Mouse (Mus musculus) CH12.LX (cell line): ENCODE results near the gene Ptprm. TPM values are rescaled to one million over a fixed set of nuclear protein-coding genes. Genes with fewer than 3 reads are reported as not detected.

ENCODE experiments used
- DNase-seq: peaks from one replicate; pipeline ENCODE4 v3.0.0-alpha.2; 2013; ENCODE audit errors: extremely low read depth
- H3K27ac ChIP-seq: 2 replicates; pipeline ENCODE4 v1.5.1; 2012; ENCODE audit warnings: low read depth, mild to moderate bottlenecking, control low read depth, moderate library complexity; ENCODE audit not compliant: insufficient read depth
- H3K27me3 ChIP-seq: replicated peaks from 2 replicates; pipeline ENCODE3; 2012; ENCODE audit warnings: inconsistent platforms
- H3K36me3 ChIP-seq, 2 experiments: replicated peaks in 1 of 2; 2 replicates each; pipeline versions ENCODE3 to v1.6.1; 2012; ENCODE audit warnings: inconsistent platforms in 1 of 2, low read length in 1 of 2, mild to moderate bottlenecking in 1 of 2, mixed read lengths in 1 of 2, moderate library complexity in 1 of 2; ENCODE audit not compliant: control insufficient read depth in 1 of 2, insufficient read depth in 1 of 2
- H3K4me1 ChIP-seq, 2 experiments: 2 replicates each; pipeline ENCODE4 v1.6.1; 2012; ENCODE audit warnings: inconsistent platforms in 1 of 2, moderate library complexity in 1 of 2; ENCODE audit not compliant: insufficient read depth in 2 of 2, control insufficient read depth in 1 of 2
- H3K4me2 ChIP-seq: 2 replicates; pipeline ENCODE4 v1.6.1; 2012; ENCODE audit warnings: low read depth, mild to moderate bottlenecking, control low read depth; ENCODE audit not compliant: poor library complexity, insufficient read depth, severe bottlenecking
- H3K4me3 ChIP-seq, 3 experiments: fragments of 150-350 bp in 1 of 3; sonication (generic) in 1 of 3; replicated peaks in 1 of 3; 2 replicates each; pipeline versions ENCODE3 to v1.5.1; 2011 to 2012; ENCODE audit warnings: low read depth in 2 of 3, low read length in 2 of 3, mild to moderate bottlenecking in 2 of 3, moderate library complexity in 2 of 3, control low read depth in 1 of 3, improper control_type of control experiment in 1 of 3, inconsistent platforms in 1 of 3, mixed read lengths in 1 of 3; ENCODE audit not compliant: poor library complexity in 1 of 3
- H3K79me2 ChIP-seq: replicated peaks from 2 replicates; pipeline ENCODE4 v1.6.1; 2012; ENCODE audit warnings: mild to moderate bottlenecking, moderate library complexity; ENCODE audit not compliant: control insufficient read depth, poor library complexity, insufficient read depth, severe bottlenecking; ENCODE audit errors: extremely low read depth
- H3K9ac ChIP-seq: 2 replicates; pipeline ENCODE4 v1.6.1; 2012; ENCODE audit warnings: low read depth, mild to moderate bottlenecking, control low read depth, moderate library complexity; ENCODE audit not compliant: insufficient read depth
- H3K9me3 ChIP-seq: replicated peaks from 2 replicates; pipeline ENCODE3; 2012; ENCODE audit warnings: low read length, inconsistent platforms, mixed read lengths
- CHD1 ChIP-seq: IDR thresholded peaks from 2 replicates; pipeline ENCODE4 v1.6.1; 2012; ENCODE audit warnings: low read depth, low read length, improper control_type of control experiment, inconsistent platforms
- CHD2 ChIP-seq: IDR thresholded peaks from 2 replicates; pipeline ENCODE4 v1.6.1; 2011; ENCODE audit warnings: low read length, improper control_type of control experiment
- E2F4 ChIP-seq: IDR thresholded peaks from 2 replicates; pipeline ENCODE4 v1.6.1; 2011; ENCODE audit warnings: low read depth, low read length, improper control_type of control experiment; ENCODE audit not compliant: insufficient replicate concordance
- ELF1 ChIP-seq: IDR thresholded peaks from 2 replicates; pipeline ENCODE4 v1.6.1; 2014; ENCODE audit warnings: low read depth, mild to moderate bottlenecking, inconsistent platforms, low read length, improper control_type of control experiment
- EP300 ChIP-seq: IDR thresholded peaks from 2 replicates; pipeline ENCODE4 v1.6.1; 2011; ENCODE audit warnings: low read length, improper control_type of control experiment
- HCFC1 ChIP-seq: IDR thresholded peaks from 2 replicates; pipeline ENCODE4 v1.6.1; 2012; ENCODE audit warnings: low read depth, mild to moderate bottlenecking, inconsistent platforms, low read length, improper control_type of control experiment
- IRF4 ChIP-seq: IDR thresholded peaks from 2 replicates; pipeline ENCODE4 v1.6.1; 2014; ENCODE audit warnings: low read depth, mild to moderate bottlenecking, inconsistent platforms, low read length, improper control_type of control experiment
- JUND ChIP-seq: conservative IDR thresholded peaks from 2 replicates; pipeline ENCODE4 v1.6.1; 2011; ENCODE audit warnings: low read depth, low read length, improper control_type of control experiment
- MAFK ChIP-seq: IDR thresholded peaks from 2 replicates; pipeline ENCODE4 v1.6.1; 2011; ENCODE audit warnings: low read length, improper control_type of control experiment; ENCODE audit not compliant: insufficient replicate concordance
- MAZ ChIP-seq: IDR thresholded peaks from 2 replicates; pipeline ENCODE4 v1.6.1; 2012; ENCODE audit warnings: low read depth, mild to moderate bottlenecking, inconsistent platforms, low read length, improper control_type of control experiment, moderate library complexity
- MEF2A ChIP-seq: IDR thresholded peaks from 2 replicates; pipeline ENCODE4 v1.6.1; 2014; ENCODE audit warnings: low read depth, mild to moderate bottlenecking, inconsistent platforms, low read length, improper control_type of control experiment, borderline replicate concordance
- MYC ChIP-seq: IDR thresholded peaks from 2 replicates; pipeline ENCODE4 v1.6.1; 2011; ENCODE audit warnings: low read depth, mild to moderate bottlenecking, improper control_type of control experiment, low read length
- NRF1 ChIP-seq: IDR thresholded peaks from 2 replicates; pipeline ENCODE4 v1.6.1; 2014; ENCODE audit warnings: low read depth, mild to moderate bottlenecking, inconsistent platforms, low read length, improper control_type of control experiment, moderate library complexity
- POLR2AphosphoS2 ChIP-seq: IDR thresholded peaks from 2 replicates; pipeline ENCODE4 v1.6.1; 2011; ENCODE audit warnings: low read depth, low read length, improper control_type of control experiment
- RCOR1 ChIP-seq: conservative IDR thresholded peaks from 2 replicates; pipeline ENCODE4 v1.6.1; 2012; ENCODE audit warnings: low read depth, mild to moderate bottlenecking, inconsistent platforms, low read length, improper control_type of control experiment
- SIN3A ChIP-seq: IDR thresholded peaks from 2 replicates; pipeline ENCODE4 v1.6.1; 2012; ENCODE audit warnings: low read length, improper control_type of control experiment, inconsistent platforms
- SMC3 ChIP-seq: IDR thresholded peaks from 2 replicates; pipeline ENCODE4 v1.6.1; 2011; ENCODE audit warnings: low read depth, low read length, improper control_type of control experiment
- TBP ChIP-seq: conservative IDR thresholded peaks from 2 replicates; pipeline ENCODE4 v1.6.1; 2011; ENCODE audit warnings: low read depth, low read length, improper control_type of control experiment
- UBTF ChIP-seq: IDR thresholded peaks from 2 replicates; pipeline ENCODE4 v1.6.1; 2012; ENCODE audit warnings: low read depth, mild to moderate bottlenecking, inconsistent platforms, low read length, improper control_type of control experiment, moderate library complexity
- USF1 ChIP-seq: IDR thresholded peaks from 2 replicates; pipeline ENCODE4 v1.6.1; 2014; ENCODE audit warnings: low read depth, mild to moderate bottlenecking, inconsistent platforms, low read length, improper control_type of control experiment
- ZKSCAN1 ChIP-seq: IDR thresholded peaks from 2 replicates; pipeline ENCODE4 v1.6.1; 2012; ENCODE audit warnings: low read depth, inconsistent platforms, low read length, improper control_type of control experiment, borderline replicate concordance
- ZMIZ1 ChIP-seq: IDR thresholded peaks from 2 replicates; pipeline ENCODE4 v1.6.1; 2012; ENCODE audit warnings: low read depth, mild to moderate bottlenecking, inconsistent platforms, low read length, improper control_type of control experiment
- ZNF384 ChIP-seq: IDR thresholded peaks from 2 replicates; pipeline ENCODE4 v1.6.1; 2012; ENCODE audit warnings: low read depth, low read length, improper control_type of control experiment, inconsistent platforms
- dilution Hi-C: fragments of 300-500 bp; cut with MboI; formaldehyde crosslinking; loops from 2 replicates; pipeline ENCODE4 v1.14.3; 2020; ENCODE audit warnings: low sequenced_read_pairs; ENCODE audit not compliant: extremely low pct_unique_long_range_greater_than_20kb, extremely low pct_ligation_motif_present
- in situ Hi-C: fragments of 300-500 bp; cut with MboI; formaldehyde crosslinking; loops from 3 replicates; pipeline ENCODE4 v1.14.3; 2019; ENCODE audit warnings: low sequenced_read_pairs, low pct_ligation_motif_present, low pct_unique_long_range_greater_than_20kb, mixed read lengths
- polyA plus RNA-seq: library from polyadenylated mRNA; unstranded; fragments of >175 nt; gene quantifications from 2 replicates; pipeline ENCODE4 v1.2.1, GENCODE M21; 2012; ENCODE audit warnings: low read depth; ENCODE audit not compliant: insufficient read length
- total RNA-seq, 2 experiments: library from RNA; depleted of rRNA; stranded (reverse); fragments of 300-350 nt in 1 of 2; fragments of >200 nt in 1 of 2; gene quantifications; 2 replicates each; pipeline ENCODE4 v1.2.3; 2012 to 2014

The Ptprm gene
- total and polyA plus RNA-seq, 3 experiments: not detected

- Histone ChIP-seq H3K9me3 (peaks cover 77% of the 10 kb centered on the region), H3K4me1 (no peaks in the 10 kb centered on the region)
- dilution Hi-C loops: no loop called here
Measured at GRCm38 (mm10) chr17:67133440-67134103, 220.7 kb downstream of the Ptprm start.

DNA sequence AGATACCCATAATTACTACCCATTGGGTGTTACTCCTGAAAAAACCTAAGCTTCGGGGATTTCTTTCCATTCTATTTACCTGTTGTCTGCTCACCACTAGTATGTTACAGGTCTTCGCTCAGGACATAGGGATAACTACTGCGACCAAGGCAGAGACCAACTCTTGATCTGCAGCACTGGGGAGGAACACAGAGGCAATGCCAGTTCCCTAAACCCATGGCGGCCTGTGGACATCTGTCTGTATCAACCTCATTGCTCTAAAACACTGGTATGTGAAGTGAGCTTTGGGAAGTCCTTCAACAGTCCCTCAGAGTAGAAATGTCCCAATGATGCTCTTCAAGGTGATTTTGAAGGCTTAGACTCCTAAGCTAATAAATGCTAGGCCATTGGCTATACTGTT is 221.2 kb downstream of the Ptprm start:
- Histone ChIP-seq H3K27ac (no peak overlapping the region), H3K9ac (no peak overlapping the region), H3K79me2 (no peaks in the 10 kb centered on the region), H3K4me3 (no peak overlapping the region), H3K27me3 (no peaks in the 10 kb centered on the region), H3K9me3 (peaks cover 77% of the 10 kb centered on the region), H3K4me1 (no peaks in the 10 kb centered on the region), H3K36me3 (no peaks in the 10 kb centered on the region), H3K4me2 (no peak overlapping the region)
- in situ Hi-C loops (no loop called here), dilution Hi-C loops (no loop called here)
- DNase-seq: no peak
- TF ChIP-seq HCFC1: no peak
- no peak for TF ChIP-seq POLR2AphosphoS2
- TF ChIP-seq CHD2: no peak
- no peak for TF ChIP-seq ZNF384
- TF ChIP-seq MYC: no peak
- TF ChIP-seq RCOR1: no peak
- TF ChIP-seq SMC3: no peak
- no peak for TF ChIP-seq CHD1
- no peak for TF ChIP-seq MAFK
- no peak for TF ChIP-seq IRF4
- TF ChIP-seq MEF2A: no peak
- TF ChIP-seq E2F4: no peak
- no peak for TF ChIP-seq SIN3A

More at GRCm38 (mm10) chr17:67133440-67134103, 220.7 kb downstream of the Ptprm start:
- no peaks in the 10 kb centered on the region for H3K36me3 ChIP-seq
- no peaks in the 10 kb centered on the region for H3K27me3 ChIP-seq
- no peak overlapping the region for H3K4me3 ChIP-seq
- TF ChIP-seq JUND: no peak
- H3K4me2 ChIP-seq: no peak overlapping the region
- no peak for DNase-seq
- no peak overlapping the region for H3K9ac ChIP-seq
- no peaks in the 10 kb centered on the region for H3K79me2 ChIP-seq
- in situ Hi-C loops: no loop called here
- no peak overlapping the region for H3K27ac ChIP-seq

DNA sequence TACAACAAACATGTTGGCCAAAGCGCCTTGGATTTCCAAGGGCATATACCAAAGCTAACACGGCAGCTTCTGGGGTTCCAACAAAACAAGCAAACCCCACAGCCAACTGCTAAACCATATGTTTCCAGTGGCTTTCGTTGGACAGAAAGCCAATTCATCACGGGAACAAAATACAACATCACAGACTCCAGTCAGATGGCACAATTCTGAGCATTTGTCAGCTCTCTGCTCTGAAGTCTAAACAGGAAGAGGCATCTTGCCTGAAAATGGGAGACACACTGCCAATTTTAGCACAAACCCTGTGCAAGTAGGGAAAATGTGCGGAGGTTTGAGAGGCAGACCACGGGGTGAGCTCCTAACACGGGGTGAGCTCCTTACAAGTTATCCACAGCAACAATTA is 226.7 kb downstream of the Ptprm start:
- H3K4me2 ChIP-seq: no peak overlapping the region
- no peak overlapping the region for H3K4me3 ChIP-seq
- H3K79me2 ChIP-seq: no peaks in the 10 kb centered on the region
- no peaks in the 10 kb centered on the region for H3K4me1 ChIP-seq
- H3K36me3 ChIP-seq: no peaks in the 10 kb centered on the region
- H3K27ac ChIP-seq: no peak overlapping the region
- no peak for TF ChIP-seq ZMIZ1
- no peak for TF ChIP-seq MAFK
- TF ChIP-seq SIN3A: no peak
- TF ChIP-seq MYC: no peak
- no peak for TF ChIP-seq ELF1
- no peak for TF ChIP-seq USF1
- TF ChIP-seq E2F4: no peak
- TF ChIP-seq CHD2: no peak
- TF ChIP-seq TBP: no peak
- TF ChIP-seq EP300: no peak
- TF ChIP-seq RCOR1: no peak
- no peak for TF ChIP-seq IRF4
- TF ChIP-seq ZKSCAN1: no peak
- TF ChIP-seq NRF1: no peak
- no peak for TF ChIP-seq UBTF
- no peak for TF ChIP-seq SMC3
- TF ChIP-seq MAZ: no peak
- H3K9ac ChIP-seq: no peak overlapping the region
- DNase-seq: no peak
- dilution Hi-C loops: no loop called here
- H3K27me3 ChIP-seq: no peaks in the 10 kb centered on the region
- peaks cover 79% of the 10 kb centered on the region for H3K9me3 ChIP-seq
- in situ Hi-C loops: no loop called here
